Mouse (Mus musculus) lung, postnatal 0 days (tissue): Measurements from ENCODE around the gene Snx10. TPM values are rescaled to one million over a fixed set of nuclear protein-coding genes. Genes with fewer than 3 reads are reported as not detected.

Experiments
- ATAC-seq: fragments of 200-750 bp; cut with Nextera tagmentation; 2 replicates; pipeline ENCODE4 v1.8.0; 2017; ENCODE audit warnings: moderate library complexity
- DNase-seq: peaks from one replicate; pipeline ENCODE4 v3.0.0-alpha.2; 2016; ENCODE audit warnings: low spot score
- H3K27ac ChIP-seq: fragments of 300-500 bp; sonication (generic); 2 replicates; pipeline ENCODE4 v1.5.1; 2014; ENCODE audit warnings: antibody characterized with exemption, mild to moderate bottlenecking, low read length, mixed read lengths
- H3K27me3 ChIP-seq: fragments of 300-500 bp; sonication (generic); replicated peaks from 2 replicates; pipeline ENCODE4 v1.6.1; 2014; ENCODE audit warnings: low read length, mixed read lengths; ENCODE audit not compliant: insufficient read depth
- H3K36me3 ChIP-seq: fragments of 300-500 bp; sonication (generic); 2 replicates; pipeline ENCODE4 v1.6.1; 2014; ENCODE audit warnings: low read length, mixed read lengths; ENCODE audit not compliant: insufficient read depth
- H3K4me1 ChIP-seq: fragments of 300-500 bp; sonication (generic); 2 replicates; pipeline ENCODE4 v1.6.1; 2014; ENCODE audit warnings: antibody characterized with exemption, low read depth, low read length, mixed read lengths; ENCODE audit not compliant: insufficient read depth
- H3K4me2 ChIP-seq: fragments of 300-500 bp; sonication (generic); replicated peaks from 2 replicates; pipeline ENCODE4 v1.6.1; 2014; ENCODE audit warnings: low read depth, mild to moderate bottlenecking, low read length, moderate library complexity, mixed read lengths
- H3K4me3 ChIP-seq: fragments of 300-500 bp; sonication (generic); 2 replicates; pipeline ENCODE4 v1.5.1; 2014; ENCODE audit warnings: low read depth, low read length
- H3K9ac ChIP-seq: fragments of 300-500 bp; sonication (generic); replicated peaks from 2 replicates; pipeline ENCODE4 v1.6.1; 2014; ENCODE audit warnings: low read depth, mild to moderate bottlenecking
- H3K9me3 ChIP-seq: fragments of 300-500 bp; sonication (generic); 2 replicates; pipeline ENCODE4 v1.6.1; 2016; ENCODE audit warnings: low read length, mixed read lengths
- CTCF ChIP-seq: IDR thresholded peaks from 2 replicates; pipeline ENCODE4 v1.5.1; 2016; ENCODE audit warnings: antibody characterized with exemption, mild to moderate bottlenecking
- EP300 ChIP-seq: IDR thresholded peaks from 2 replicates; pipeline ENCODE4 v1.6.1; 2016; ENCODE audit warnings: antibody characterized with exemption, mild to moderate bottlenecking, control low read depth
- WGBS: fragments of 180-500 bp; shearing (Covaris S2); extraction: QIAGEN DNeasy Blood & Tissue Kit; methylation state at CpG from one replicate; pipeline ENCODE4 v1.1.7; 2014; 5-methylcytosine and 5-hydroxymethylcytosine counted together
- polyA plus RNA-seq: library from polyadenylated mRNA; unstranded; fragments of >200 nt; fragmentation: Nextera tagmentation; extraction: Ambion mirVana; gene quantifications from 2 replicates; pipeline ENCODE4 v1.2.1, GENCODE M21; 2015

Gene Snx10
- polyA plus RNA-seq, 1 experiment from 2014 or later = 11.8 TPM

DNA sequence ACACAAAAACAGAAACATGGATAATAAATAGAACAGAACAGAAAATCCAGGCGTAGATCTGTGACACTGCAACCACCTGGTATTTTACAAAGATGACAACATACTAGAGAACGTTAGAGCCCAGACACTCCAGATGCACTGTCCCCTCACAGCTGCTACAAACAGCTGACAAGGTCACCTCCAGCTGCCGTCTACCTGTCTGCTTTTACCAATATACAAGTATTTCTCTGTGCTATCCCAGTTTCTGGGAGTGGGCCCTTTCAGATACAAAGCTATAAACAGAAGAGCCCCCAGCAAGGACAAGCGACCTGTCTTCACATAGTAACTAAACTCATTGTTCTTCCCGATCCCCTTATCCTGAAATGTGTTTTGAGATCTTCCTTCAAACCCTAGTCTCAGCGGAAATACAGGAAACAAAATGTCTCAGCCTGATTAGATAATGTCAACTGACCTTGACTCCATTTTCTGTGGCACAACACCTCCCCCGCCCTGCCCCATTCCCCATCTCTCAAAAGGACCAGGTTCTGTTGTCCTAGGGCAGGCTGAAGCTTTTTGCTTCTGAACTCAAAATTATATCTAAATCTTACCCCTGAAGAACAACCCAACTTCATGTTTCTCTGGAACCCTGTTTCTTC, 37.5 kb upstream of the Snx10 start:
- no peak overlapping the region for H3K4me2 ChIP-seq
- no peak for DNase-seq
- no peaks in the 10 kb centered on the region; the same call in 1 of the 2 replicates for H3K9me3 ChIP-seq
- H3K36me3 ChIP-seq = peaks cover 9% of the 10 kb centered on the region
- H3K9ac ChIP-seq = no peak overlapping the region
- H3K27me3 ChIP-seq = no peaks in the 10 kb centered on the region
- H3K4me3 ChIP-seq = no peak overlapping the region
- H3K4me1 ChIP-seq = no peaks in the 10 kb centered on the region
- 40% methylated on average over 7 of the region's 7 CpGs for WGBS
- H3K27ac ChIP-seq = no peak overlapping the region
- no peak for ATAC-seq
- no peak for TF ChIP-seq EP300
- TF ChIP-seq CTCF = no peak

GRCm38 (mm10) chr6:51486731-51487130, 37.0 kb upstream of the Snx10 start:
- H3K9ac ChIP-seq = no peak overlapping the region
- no peaks in the 10 kb centered on the region; the same call in 1 of the 2 replicates for H3K9me3 ChIP-seq
- ATAC-seq (no peak), DNase-seq (no peak)
- no peak overlapping the region for H3K27ac ChIP-seq
- H3K27me3 ChIP-seq = no peaks in the 10 kb centered on the region
- no peak overlapping the region for H3K4me3 ChIP-seq
- WGBS = 92% methylated on average over 5 of the region's 5 CpGs
- H3K4me2 ChIP-seq = no peak overlapping the region
- TF ChIP-seq EP300 (no peak), CTCF (no peak)
- H3K36me3 ChIP-seq = peaks cover 9% of the 10 kb centered on the region
- H3K4me1 ChIP-seq = no peaks in the 10 kb centered on the region

DNA sequence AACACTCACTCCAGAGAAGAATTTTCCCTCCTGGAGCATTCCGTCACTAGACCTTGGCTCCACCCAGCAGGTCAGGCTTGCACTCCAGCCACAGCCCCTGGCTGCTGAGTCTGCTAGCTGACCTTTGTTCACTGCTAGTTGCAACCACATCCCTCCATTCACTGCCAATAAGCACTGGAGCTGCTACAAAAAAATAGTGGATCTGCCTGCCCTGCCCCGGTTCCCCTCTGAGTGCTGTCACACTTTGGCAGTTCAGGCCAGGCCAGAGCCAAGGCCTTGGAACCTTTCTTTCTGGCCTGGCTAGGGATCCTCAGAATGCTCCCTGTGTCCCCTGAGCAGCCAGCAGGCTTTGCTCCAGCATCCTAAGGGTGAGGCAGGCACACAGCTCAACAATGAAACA, 33.9 kb upstream of the Snx10 start:
- DNase-seq = no peak
- H3K9ac ChIP-seq = no peak overlapping the region
- H3K27me3 ChIP-seq = no peaks in the 10 kb centered on the region
- no peaks in the 10 kb centered on the region; the same call in 1 of the 2 replicates for H3K9me3 ChIP-seq
- ATAC-seq = no peak
- H3K27ac ChIP-seq = no peak overlapping the region
- no peak overlapping the region for H3K4me2 ChIP-seq
- H3K36me3 ChIP-seq = no peaks in the 10 kb centered on the region
- H3K4me3 ChIP-seq = no peak overlapping the region
- 55% methylated on average over 2 of the region's 2 CpGs for WGBS
- TF ChIP-seq CTCF = no peak
- TF ChIP-seq EP300 = no peak
- H3K4me1 ChIP-seq = no peaks in the 10 kb centered on the region

DNA sequence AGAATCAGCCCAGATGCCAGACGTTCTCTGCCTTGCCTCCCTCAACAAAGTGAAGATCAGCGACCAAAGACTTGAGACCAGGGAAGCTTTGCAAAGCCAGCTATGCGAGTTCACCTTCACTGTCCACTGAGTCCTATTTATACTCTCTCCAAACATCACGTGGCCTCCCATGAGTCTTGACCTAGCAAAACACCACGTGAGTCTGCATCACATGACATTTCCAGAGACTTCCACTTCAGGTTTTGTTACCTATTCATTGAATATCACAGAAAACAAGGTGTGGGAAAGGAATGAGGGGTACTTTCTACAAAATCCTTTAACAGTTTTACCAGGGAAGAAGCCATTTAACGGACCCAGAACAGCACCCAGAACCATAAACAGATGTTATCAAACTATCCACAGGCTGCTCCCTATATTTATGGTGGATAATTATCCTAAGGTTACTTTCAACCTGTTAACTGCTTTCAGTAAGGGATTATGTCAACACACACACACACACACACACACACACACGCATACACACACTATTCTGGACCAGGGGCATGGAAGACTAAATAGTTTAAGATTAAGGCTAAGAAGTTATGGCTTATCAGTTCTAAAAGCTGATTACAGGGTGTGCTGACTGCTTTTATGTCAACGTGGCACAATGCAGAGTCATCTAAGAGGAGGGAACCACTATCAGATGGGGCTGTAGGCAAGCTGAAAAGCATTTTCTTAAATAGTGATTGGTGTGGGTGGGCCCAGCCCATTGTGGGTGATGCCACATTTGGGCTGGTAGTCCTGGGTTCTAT, 26.2 kb upstream of the Snx10 start:
- Histone ChIP-seq H3K36me3 (no peaks in the 10 kb centered on the region), H3K27ac (no peak overlapping the region), H3K9ac (no peak overlapping the region), H3K4me2 (no peak overlapping the region), H3K9me3 (no peaks in the 10 kb centered on the region), H3K27me3 (no peaks in the 10 kb centered on the region), H3K4me3 (no peak overlapping the region), H3K4me1 (no peaks in the 10 kb centered on the region)
- ATAC-seq = no peak
- no peak for DNase-seq
- no peak for TF ChIP-seq EP300
- no peak for TF ChIP-seq CTCF
- 63% methylated on average over 8 of the region's 8 CpGs for WGBS

DNA sequence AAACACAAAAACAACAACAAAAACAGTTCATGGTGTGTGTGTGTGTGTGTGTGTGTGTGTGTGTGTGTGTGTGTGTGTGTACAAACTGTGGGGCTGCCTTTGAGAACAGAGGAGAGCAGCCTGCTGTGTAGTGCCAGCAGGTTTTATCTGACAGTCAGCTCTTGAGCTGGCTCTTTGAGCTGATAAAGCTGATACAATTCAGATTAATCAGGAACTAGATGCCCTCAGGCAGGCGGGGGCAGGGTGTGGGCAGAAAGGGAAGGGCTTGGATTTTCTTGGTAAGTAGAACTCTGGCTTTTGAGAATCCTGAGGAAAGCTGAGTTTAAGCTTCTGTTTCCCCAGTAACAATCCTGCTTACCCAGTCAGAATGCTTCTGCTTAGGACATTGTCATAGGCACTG, 18.0 kb upstream of the Snx10 start:
- DNase-seq = no peak
- TF ChIP-seq EP300 (no peak), CTCF (no peak)
- Histone ChIP-seq H3K27me3 (no peaks in the 10 kb centered on the region), H3K4me1 (no peaks in the 10 kb centered on the region), H3K9ac (no peak overlapping the region), H3K4me3 (no peak overlapping the region), H3K4me2 (no peak overlapping the region), H3K9me3 (no peaks in the 10 kb centered on the region), H3K27ac (no peak overlapping the region), H3K36me3 (no peaks in the 10 kb centered on the region)
- no peak for ATAC-seq
- 53% methylated on average over 1 of the region's 1 CpGs for WGBS

DNA sequence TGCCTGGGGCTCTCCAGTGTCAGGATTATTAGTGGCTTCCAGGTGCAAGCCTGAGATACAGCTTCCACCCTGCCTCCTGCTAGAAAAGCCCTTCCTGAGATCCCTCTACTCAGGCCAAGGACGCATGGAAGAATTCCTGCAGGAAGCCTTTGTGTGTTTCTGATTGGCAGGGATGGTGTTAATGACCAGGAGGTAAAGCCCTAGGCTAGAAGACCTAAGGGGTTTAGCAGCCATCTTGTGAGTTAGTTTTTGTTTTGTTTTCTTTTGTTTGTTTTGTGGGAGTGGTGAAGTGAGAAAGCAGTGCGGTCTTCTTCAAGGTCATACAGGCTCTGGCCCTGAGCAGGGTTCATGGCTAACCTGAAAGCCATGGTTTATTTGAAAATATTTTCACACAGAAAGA, 16.1 kb upstream of the Snx10 start:
- Histone ChIP-seq H3K4me1 (no peaks in the 10 kb centered on the region), H3K27ac (no peak overlapping the region), H3K4me2 (no peak overlapping the region), H3K9me3 (no peaks in the 10 kb centered on the region), H3K36me3 (no peaks in the 10 kb centered on the region), H3K4me3 (no peak overlapping the region), H3K27me3 (no peaks in the 10 kb centered on the region), H3K9ac (no peak overlapping the region)
- DNase-seq = no peak
- no peak for ATAC-seq
- 65% methylated on average over 2 of the region's 2 CpGs for WGBS
- TF ChIP-seq CTCF (no peak), EP300 (no peak)
